Mouse (Mus musculus): Measurements from ENCODE around the gene Tex26. TPM values are rescaled to one million over a fixed set of nuclear protein-coding genes. Genes with fewer than 3 reads are reported as not detected.

The Tex26 gene
- polyA plus RNA-seq, 1 experiment: not detected

- H3K4me1 ChIP-seq (ENCODE audit: control insufficient read depth, insufficient read depth, low read length): peaks cover 4% of the 10 kb centered on the region
- no peak overlapping the region for H3K4me3 ChIP-seq (ENCODE audit: insufficient read depth, low read depth, low read length)
- no peak overlapping the region for H3K27ac ChIP-seq (ENCODE audit: insufficient read depth, low read depth, low read length)
- WGBS: 94% methylated on average over 3 of the region's 3 CpGs
- TF ChIP-seq CTCF (IDR thresholded peaks at IDR 0.05; ENCODE audit: insufficient read depth, low read depth, low read length) (no peak), POLR2A (IDR thresholded peaks at IDR 0.05; ENCODE audit: insufficient read depth, low read depth, low read length) (no peak)
These were observed 22.6 kb downstream of the Tex26 start for GRCm38 (mm10) chr5:149462071-149462470.

GRCm38 (mm10) chr5:149465305-149465704 lies 25.8 kb downstream of the Tex26 start:
- no peak for TF ChIP-seq CTCF (IDR thresholded peaks at IDR 0.05; ENCODE audit: insufficient read depth, low read depth, low read length)
- Histone ChIP-seq H3K4me1 (ENCODE audit: control insufficient read depth, insufficient read depth, low read length) (no peaks in the 10 kb centered on the region), H3K4me3 (ENCODE audit: insufficient read depth, low read depth, low read length) (no peak overlapping the region), H3K27ac (ENCODE audit: insufficient read depth, low read depth, low read length) (no peak overlapping the region)
- 73% methylated on average over 5 of the region's 5 CpGs for WGBS

GRCm38 (mm10) chr5:149474142-149474541 lies 34.7 kb downstream of the Tex26 start:
- H3K4me3 ChIP-seq (ENCODE audit: insufficient read depth, low read depth, low read length): no peak overlapping the region
- 94% methylated on average over 9 of the region's 9 CpGs for WGBS
- H3K4me1 ChIP-seq (ENCODE audit: control insufficient read depth, insufficient read depth, low read length): no peaks in the 10 kb centered on the region
- H3K27ac ChIP-seq (ENCODE audit: insufficient read depth, low read depth, low read length): no peak overlapping the region
- TF ChIP-seq POLR2A (IDR thresholded peaks at IDR 0.05; ENCODE audit: insufficient read depth, low read depth, low read length): no peak
- TF ChIP-seq CTCF (IDR thresholded peaks at IDR 0.05; ENCODE audit: insufficient read depth, low read depth, low read length): no peak

GRCm38 (mm10) chr5:149474701-149475468 lies 35.4 kb downstream of the Tex26 start:
- no peaks in the 10 kb centered on the region for H3K4me1 ChIP-seq (ENCODE audit: control insufficient read depth, insufficient read depth, low read length)
- no peak overlapping the region for H3K4me3 ChIP-seq (ENCODE audit: insufficient read depth, low read depth, low read length)
- H3K27ac ChIP-seq (ENCODE audit: insufficient read depth, low read depth, low read length): no peak overlapping the region
- TF ChIP-seq POLR2A (IDR thresholded peaks at IDR 0.05; ENCODE audit: insufficient read depth, low read depth, low read length) (no peak), CTCF (IDR thresholded peaks at IDR 0.05; ENCODE audit: insufficient read depth, low read depth, low read length) (no peak)
- WGBS: 61% methylated on average over 16 of the region's 16 CpGs

- no peak overlapping the region for H3K4me3 ChIP-seq (ENCODE audit: insufficient read depth, low read depth, low read length)
- peaks cover 3% of the 10 kb centered on the region; the same call in 1 of the 2 replicates for H3K4me1 ChIP-seq (ENCODE audit: control insufficient read depth, insufficient read depth, low read length)
- 51% methylated on average over 7 of the region's 7 CpGs for WGBS
- H3K27ac ChIP-seq (ENCODE audit: insufficient read depth, low read depth, low read length): no peak overlapping the region
- TF ChIP-seq POLR2A (IDR thresholded peaks at IDR 0.05; ENCODE audit: insufficient read depth, low read depth, low read length): no peak
- no peak for TF ChIP-seq CTCF (IDR thresholded peaks at IDR 0.05; ENCODE audit: insufficient read depth, low read depth, low read length)
These were observed 42.5 kb downstream of the Tex26 start for GRCm38 (mm10) chr5:149481920-149482319.

- TF ChIP-seq CTCF (IDR thresholded peaks at IDR 0.05; ENCODE audit: insufficient read depth, low read depth, low read length) (peak; percentile 36; the same call in 1 of the 2 replicates), POLR2A (IDR thresholded peaks at IDR 0.05; ENCODE audit: insufficient read depth, low read depth, low read length) (no peak)
- Histone ChIP-seq H3K4me3 (ENCODE audit: insufficient read depth, low read depth, low read length) (no peak overlapping the region), H3K4me1 (ENCODE audit: control insufficient read depth, insufficient read depth, low read length) (peaks cover 9% of the 10 kb centered on the region), H3K27ac (ENCODE audit: insufficient read depth, low read depth, low read length) (no peak overlapping the region)
- 74% methylated on average over 12 of the region's 12 CpGs for WGBS
These were observed 44.0 kb downstream of the Tex26 start for GRCm38 (mm10) chr5:149483321-149484052.

GRCm38 (mm10) chr5:149484270-149484669 lies 44.8 kb downstream of the Tex26 start:
- no peak overlapping the region for H3K27ac ChIP-seq (ENCODE audit: insufficient read depth, low read depth, low read length)
- 89% methylated on average over 12 of the region's 12 CpGs for WGBS
- no peak overlapping the region for H3K4me3 ChIP-seq (ENCODE audit: insufficient read depth, low read depth, low read length)
- peaks cover 14% of the 10 kb centered on the region for H3K4me1 ChIP-seq (ENCODE audit: control insufficient read depth, insufficient read depth, low read length)
- TF ChIP-seq POLR2A (IDR thresholded peaks at IDR 0.05; ENCODE audit: insufficient read depth, low read depth, low read length) (no peak), CTCF (IDR thresholded peaks at IDR 0.05; ENCODE audit: insufficient read depth, low read depth, low read length) (no peak)

GRCm38 (mm10) chr5:149485447-149485846 lies 46.0 kb downstream of the Tex26 start:
- no peak for TF ChIP-seq POLR2A (IDR thresholded peaks at IDR 0.05; ENCODE audit: insufficient read depth, low read depth, low read length)
- 80% methylated on average over 6 of the region's 6 CpGs for WGBS
- H3K4me3 ChIP-seq (ENCODE audit: insufficient read depth, low read depth, low read length): no peak overlapping the region
- H3K27ac ChIP-seq (ENCODE audit: insufficient read depth, low read depth, low read length): no peak overlapping the region
- H3K4me1 ChIP-seq (ENCODE audit: control insufficient read depth, insufficient read depth, low read length): peaks cover 22% of the 10 kb centered on the region

GRCm38 (mm10) chr5:149488360-149489021 lies 49.0 kb downstream of the Tex26 start:
- TF ChIP-seq POLR2A (IDR thresholded peaks at IDR 0.05; ENCODE audit: insufficient read depth, low read depth, low read length) (no peak), CTCF (IDR thresholded peaks at IDR 0.05; ENCODE audit: insufficient read depth, low read depth, low read length) (no peak)
- H3K27ac ChIP-seq (ENCODE audit: insufficient read depth, low read depth, low read length): peak overlapping the region; percentile 89
- no peak overlapping the region for H3K4me3 ChIP-seq (ENCODE audit: insufficient read depth, low read depth, low read length)
- WGBS: 15% methylated on average over 11 of the region's 11 CpGs
- peaks cover 29% of the 10 kb centered on the region for H3K4me1 ChIP-seq (ENCODE audit: control insufficient read depth, insufficient read depth, low read length)
